Mouse (Mus musculus) testis, adult 2 months (tissue): ENCODE results near the gene Smg6.

Experiments
- CTCF ChIP-seq: fragments of 200-500 bp; IDR thresholded peaks from 2 replicates; pipeline ENCODE4 v1.5.1; 2012; ENCODE audit warnings: low read depth, mild to moderate bottlenecking, inconsistent platforms, low read length, moderate library complexity; ENCODE audit not compliant: control insufficient read depth, insufficient read depth, insufficient replicate concordance
- POLR2A ChIP-seq: fragments of 200-500 bp; IDR thresholded peaks from 2 replicates; pipeline ENCODE4 v1.6.1; 2012; ENCODE audit warnings: low read depth, mild to moderate bottlenecking, inconsistent platforms, low read length, moderate library complexity; ENCODE audit not compliant: control insufficient read depth

GRCm38 (mm10) chr11:74994856-74995255 is 69.2 kb downstream of the Smg6 start:
- TF ChIP-seq CTCF: no peak
- no peak for TF ChIP-seq POLR2A
